Mouse (Mus musculus): ENCODE measurements around the gene Hebp1. TPM values are rescaled to one million over a fixed set of nuclear protein-coding genes. Genes with fewer than 3 reads are reported as not detected.
A peak's percentile ranks its signal among the peaks of the same experiment; 100 is the strongest.

The Hebp1 gene
- 1 to 10 TPM in 1 of 2 experiments, under 1 TPM in 1; 0.42 to 2.4 TPM for polyA plus RNA-seq (2017; shearing (Covaris generic))

DNA sequence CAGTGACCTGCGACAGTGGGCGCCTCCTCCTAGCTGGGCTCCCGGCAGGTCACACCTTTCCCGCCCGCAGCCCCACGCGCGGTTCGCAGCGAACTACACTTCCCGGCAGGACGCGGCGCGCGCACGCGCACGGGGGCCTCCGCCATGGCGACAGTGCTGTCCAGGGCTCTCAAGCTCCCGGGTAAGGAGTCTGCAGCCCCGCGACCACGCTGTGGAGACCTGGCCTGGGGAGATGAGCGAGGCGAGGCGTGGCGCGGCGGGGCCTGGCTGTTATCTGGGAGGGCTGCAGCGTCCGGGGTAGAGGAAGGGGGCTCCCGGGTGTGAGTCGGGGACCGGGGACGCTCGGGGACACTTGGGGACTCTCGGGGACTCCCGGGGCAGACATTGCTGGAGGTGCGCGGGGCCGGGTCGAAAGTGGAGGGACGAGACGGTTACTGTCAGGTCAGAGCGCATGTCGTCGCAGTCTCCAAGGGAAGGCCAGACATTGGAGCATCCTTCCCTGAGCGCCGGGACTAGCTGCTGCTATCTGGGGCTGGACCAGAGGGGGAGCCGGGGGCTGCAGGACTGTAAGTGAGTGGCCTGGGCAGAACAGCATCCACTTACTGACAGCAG lies at the start of gene Hebp1, which contains the start of gene Fam234b:
Hebp1 (minus strand) TSS at position 102 of the 612 bp plus-strand sequence.
Fam234b (plus strand) TSS at position 57 of the 612 bp plus-strand sequence.
- peak; percentile 81 for ATAC-seq

- no peak for ATAC-seq
Measured at GRCm38 (mm10) chr6:135245586-135245985, 47.8 kb upstream of the Hebp1 start.

- ATAC-seq, result no peak
Measured at GRCm38 (mm10) chr6:135240361-135240760, 42.5 kb upstream of the Hebp1 start.

GRCm38 (mm10) chr6:135238211-135238610 lies 40.4 kb upstream of the Hebp1 start:
- no peak for ATAC-seq

DNA sequence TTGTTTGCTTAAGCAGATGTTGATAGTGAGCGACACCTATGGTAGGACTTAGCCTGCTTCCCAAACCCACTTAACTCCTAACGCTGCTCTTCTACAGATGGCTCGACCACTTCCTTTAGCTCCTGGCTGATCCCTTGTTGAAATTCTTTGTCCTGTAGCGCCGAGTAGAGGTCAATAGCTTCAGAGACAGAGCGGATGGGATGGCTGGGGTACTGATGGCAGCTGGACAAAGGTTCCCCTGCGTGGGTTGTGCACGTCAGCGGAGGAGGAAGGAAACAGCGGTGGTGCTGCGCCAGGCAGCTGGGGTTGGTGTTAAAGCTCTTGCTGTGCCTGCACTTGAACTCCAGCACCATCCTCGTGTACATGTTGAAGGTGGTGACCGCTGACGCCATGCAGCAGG lies 39.5 kb upstream of the Hebp1 start:
- peak; percentile 64 for ATAC-seq

DNA sequence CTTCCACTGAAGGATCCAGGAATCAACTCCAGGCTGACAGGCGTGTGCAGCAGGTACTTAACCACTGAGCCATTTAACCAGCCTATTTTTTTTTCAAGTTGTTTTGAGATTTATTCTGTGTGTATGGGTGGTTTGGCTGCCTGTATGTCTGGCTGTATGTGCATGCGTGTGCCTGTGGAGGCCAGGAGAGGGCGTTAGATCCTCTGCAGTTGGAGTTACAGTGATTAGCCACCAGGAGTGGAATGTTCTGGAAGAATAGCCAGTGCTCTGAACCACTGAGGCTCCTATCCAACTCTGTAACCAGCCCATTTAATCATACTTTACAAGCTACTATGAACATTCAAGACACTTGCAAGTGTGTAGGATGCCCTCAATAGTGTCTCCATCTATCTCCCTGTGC lies 38.8 kb upstream of the Hebp1 start:
- no peak for ATAC-seq

GRCm38 (mm10) chr6:135235742-135236141 lies 37.9 kb upstream of the Hebp1 start:
- ATAC-seq, result peak; percentile 79

GRCm38 (mm10) chr6:135232443-135233182 lies 34.8 kb upstream of the Hebp1 start:
- no peak for ATAC-seq

- no peak for ATAC-seq
Measured at GRCm38 (mm10) chr6:135230586-135230985, 32.8 kb upstream of the Hebp1 start.

DNA sequence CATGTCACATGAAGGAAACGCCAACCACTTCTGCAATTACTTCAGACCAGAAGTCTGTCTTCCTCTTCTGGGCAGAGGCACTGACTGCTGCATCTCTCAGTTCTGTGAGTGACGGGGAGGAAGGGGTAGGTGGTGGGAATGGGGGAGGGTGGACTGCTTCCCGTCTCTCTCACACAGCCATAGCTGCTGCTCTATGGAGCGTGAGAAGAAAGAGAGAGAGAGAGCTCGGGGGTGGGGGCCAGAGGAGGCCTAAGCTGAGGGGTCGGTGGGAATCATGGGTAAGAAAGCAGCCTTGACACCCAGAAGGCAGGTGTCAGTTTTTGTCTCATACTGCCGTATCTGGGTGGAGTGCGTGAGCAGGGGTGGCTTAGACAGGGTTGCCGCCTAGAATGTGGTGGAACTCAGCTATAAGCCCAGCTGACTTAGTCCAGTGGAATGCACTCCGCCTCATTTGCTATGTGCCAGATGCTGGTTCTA lies 30.7 kb upstream of the Hebp1 start:
- ATAC-seq, result no peak

DNA sequence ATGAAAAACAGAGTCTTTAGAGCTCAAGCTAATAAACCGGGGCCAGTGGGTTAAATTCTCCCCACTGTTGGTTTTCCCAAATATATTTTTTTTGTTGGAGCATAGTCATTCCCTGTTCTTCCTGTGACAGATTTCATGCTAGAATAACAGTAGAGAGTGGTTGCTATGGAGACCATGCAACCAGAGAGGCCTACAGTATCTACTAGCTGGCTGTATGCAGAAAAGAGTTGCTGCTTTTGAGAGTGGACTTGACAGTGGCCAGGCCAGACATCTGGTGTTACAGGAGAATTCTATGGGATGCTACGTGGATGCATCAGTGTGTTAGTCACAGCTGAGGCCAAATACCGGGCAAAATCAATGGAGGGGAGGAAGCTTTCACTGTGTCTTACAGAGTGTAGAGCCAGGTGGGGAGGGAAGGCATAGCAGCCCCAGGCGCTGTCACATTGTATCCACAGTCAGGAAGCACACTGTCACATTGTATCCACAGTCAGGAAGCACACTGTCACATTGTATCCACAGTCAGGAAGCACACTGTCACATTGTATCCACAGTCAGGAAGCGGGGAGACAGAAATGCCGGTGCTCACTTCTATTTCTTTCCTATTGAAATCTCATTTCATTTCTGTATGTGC lies 26.1 kb upstream of the Hebp1 start:
- no peak for ATAC-seq

DNA sequence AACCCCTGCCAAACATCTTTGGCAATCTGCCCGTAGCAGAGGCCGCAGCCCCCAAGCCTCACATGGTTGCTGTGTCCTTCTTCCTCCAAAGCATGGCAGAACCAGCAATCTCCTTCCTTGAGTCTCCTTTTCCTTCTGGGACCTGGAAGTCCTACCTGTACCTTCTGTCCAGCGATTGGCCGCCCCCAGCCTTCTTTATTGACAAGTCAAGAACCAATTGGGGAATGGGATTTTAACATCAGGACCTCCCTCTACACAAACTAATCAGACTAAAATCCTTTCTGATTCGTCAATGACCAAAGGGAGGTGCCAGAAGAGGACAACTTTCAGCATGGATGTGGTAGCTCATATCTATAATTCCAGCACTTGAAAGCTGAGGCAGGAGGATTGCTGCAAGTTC lies 22.1 kb upstream of the Hebp1 start:
- ATAC-seq, result no peak

GRCm38 (mm10) chr6:135218330-135218729 lies 20.5 kb upstream of the Hebp1 start:
- ATAC-seq, result peak; percentile 86

DNA sequence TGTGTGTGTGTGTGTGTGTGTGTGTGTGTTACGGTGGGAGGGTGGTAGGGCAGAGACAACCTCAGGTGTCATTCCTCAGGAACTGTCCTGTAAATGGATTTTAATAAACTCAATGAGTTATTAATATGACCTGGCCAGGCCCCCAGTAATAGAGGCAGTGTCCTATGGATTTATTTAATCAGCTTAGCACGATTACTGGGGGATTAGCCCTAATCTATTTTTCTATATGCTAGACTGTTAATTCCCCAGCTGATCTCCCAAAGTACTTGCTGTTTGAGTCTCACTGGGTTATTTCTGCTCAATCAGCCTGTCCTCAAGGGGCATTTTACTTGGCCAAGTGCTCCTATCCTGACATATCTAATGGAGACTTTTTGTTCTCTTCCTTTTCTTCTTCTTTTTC lies 14.8 kb upstream of the Hebp1 start:
- ATAC-seq, result no peak

GRCm38 (mm10) chr6:135211169-135211568 lies 13.3 kb upstream of the Hebp1 start:
- no peak for ATAC-seq

GRCm38 (mm10) chr6:135206909-135207308 lies 9.1 kb upstream of the Hebp1 start:
- ATAC-seq, result no peak

DNA sequence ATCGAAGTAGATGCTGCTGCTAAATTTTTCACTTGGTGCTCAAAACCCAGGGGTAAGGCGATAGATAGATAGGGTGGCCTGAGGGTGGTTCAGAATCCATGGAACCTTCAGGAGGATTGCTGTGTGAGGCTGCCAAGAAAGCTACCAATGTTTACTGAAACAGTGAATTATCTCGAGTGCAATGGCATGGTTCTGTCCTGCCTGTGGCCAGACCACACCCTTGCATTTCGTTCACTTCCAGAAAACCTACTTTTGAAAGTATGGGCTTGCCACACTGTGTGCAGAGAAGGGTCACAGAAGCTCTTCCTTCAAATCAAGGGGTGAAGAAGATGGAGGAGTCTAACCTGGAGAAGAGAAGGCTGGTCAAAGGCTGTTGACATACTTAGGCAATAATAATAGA lies 8.0 kb upstream of the Hebp1 start:
- no peak for ATAC-seq

GRCm38 (mm10) chr6:135204869-135205268 lies 7.0 kb upstream of the Hebp1 start:
- ATAC-seq, result no peak

GRCm38 (mm10) chr6:135203737-135204136 lies 5.9 kb upstream of the Hebp1 start:
- ATAC-seq, result no peak

- no peak for ATAC-seq
Measured at GRCm38 (mm10) chr6:135202668-135203067, 4.8 kb upstream of the Hebp1 start.

DNA sequence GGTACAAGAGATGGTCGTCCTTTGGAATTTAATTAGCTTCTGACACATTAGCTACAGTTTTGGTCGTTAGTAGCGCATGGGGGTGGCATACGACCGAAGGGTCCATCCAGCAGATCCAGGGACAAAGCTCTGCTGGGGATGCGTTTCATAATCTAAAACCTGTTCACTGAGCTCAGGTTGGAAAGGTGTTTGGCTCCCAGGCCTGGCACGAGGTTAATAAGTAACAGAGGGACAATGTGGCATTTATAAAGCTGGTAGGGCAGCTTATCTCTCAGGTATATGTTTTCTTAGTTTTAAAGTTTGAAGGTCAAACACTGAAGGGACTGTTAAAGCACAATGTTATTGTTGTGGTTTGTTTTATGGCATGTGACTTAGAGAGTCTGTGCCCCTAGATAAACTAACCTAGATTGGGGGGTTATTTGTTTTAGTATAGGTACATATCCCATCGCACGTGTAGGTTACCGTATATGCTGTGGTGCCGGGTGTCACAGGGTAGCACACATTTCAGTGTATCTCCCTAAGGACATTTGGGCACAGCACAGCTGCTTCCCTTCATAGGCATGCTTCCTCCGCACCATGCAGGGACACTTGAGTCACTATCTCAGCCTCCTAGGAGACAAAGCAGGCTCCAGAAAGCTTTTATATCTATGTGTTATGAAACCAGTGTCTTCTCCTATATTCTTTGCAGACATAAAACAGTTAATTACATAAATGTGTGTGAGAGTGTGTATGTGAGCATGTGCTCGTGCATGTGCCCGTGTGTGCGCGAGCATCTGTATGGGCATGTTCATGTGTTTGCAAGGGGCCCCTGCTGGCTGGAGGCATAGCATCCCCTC lies 2.5 kb upstream of the Hebp1 start:
- ATAC-seq, result no peak

GRCm38 (mm10) chr6:135198726-135199125 lies 904 bp upstream of the Hebp1 start:
- ATAC-seq, result peak; percentile 30

GRCm38 (mm10) chr6:135197446-135197845 lies 376 bp downstream of the Hebp1 start:
- no peak for ATAC-seq

Measured in activated CD4-positive, CD25-positive, alpha-beta regulatory T cell, adult 4 months (primary cell).